24 mouse cellular contexts compared by ENCODE assay signal in genomic region chr7:80919647-80920008, GRCm38 (mm10). TPM values are rescaled to one million over a fixed set of nuclear protein-coding genes. Genes with fewer than 3 reads are reported as not detected.
DNase-seq lines count a peak whose midpoint lies in the region; ATAC-seq and TF ChIP-seq lines count a peak whose summit lies in the region.
"Had no signal": no experiment of that assay in that cellular context is flagged by ENCODE, and none has a peak within 500 bp of the region (broad histone marks: within the 10 kb centered on the region; RNA-seq: fewer than 3 reads in every experiment).

No protein-coding gene starts in this region.

- no peak overlapping the region for H3K27ac ChIP-seq in liver, embryonic 15.5 days (replicated peaks)
- no peak overlapping the region for H3K27ac ChIP-seq in liver, postnatal 0 days (ENCODE audit: low read depth)
- H3K27ac ChIP-seq in small intestine, adult 2 months (ENCODE audit: insufficient read depth, low read depth, low read length) = peak overlapping the region; percentile 47; the same call in 1 of the 2 replicates
- H3K27ac ChIP-seq in layer of hippocampus, adult 2 months = no peak overlapping the region
- H3K27ac ChIP-seq: embryonic facial prominence, embryonic 15.5 days; forebrain, embryonic 10.5 days; heart, embryonic 15.5 days; hindbrain, embryonic 13.5 days had no signal

- no peak for ATAC-seq in liver, embryonic 15.5 days (ENCODE audit: insufficient read depth)
- ATAC-seq in liver, postnatal 0 days = no peak
- ATAC-seq in activated CD4-positive, CD25-positive, alpha-beta regulatory T cell, adult 4 months = peak; percentile 31
- ATAC-seq: forebrain, embryonic 14.5 days had no signal

- TF ChIP-seq POLR2A in small intestine, adult 2 months (IDR thresholded peaks at IDR 0.05; ENCODE audit: low read depth, low read length) = no peak

- no peaks in the 10 kb centered on the region for H3K27me3 ChIP-seq in liver, embryonic 15.5 days
- no peaks in the 10 kb centered on the region for H3K27me3 ChIP-seq in liver, postnatal 0 days (ENCODE audit: insufficient read depth, low read length)
- H3K27me3 ChIP-seq in small intestine, adult 2 months (ENCODE audit: control insufficient read depth, insufficient read depth, low read length) = no peaks in the 10 kb centered on the region
- H3K27me3 ChIP-seq: embryonic facial prominence, embryonic 15.5 days; heart, embryonic 15.5 days; hindbrain, embryonic 13.5 days had no signal

- no peak for TF ChIP-seq CTCF in liver, postnatal 0 days (IDR thresholded peaks at IDR 0.05; ENCODE audit: low read depth)
- no peak for TF ChIP-seq CTCF in small intestine, adult 2 months (IDR thresholded peaks at IDR 0.05; ENCODE audit: extremely low read depth, insufficient read length, insufficient replicate concordance, low read depth, low read length)
- TF ChIP-seq CTCF in layer of hippocampus, adult 2 months (conservative IDR thresholded peaks at IDR 0.05) = no peak

- no peak overlapping the region for H3K4me3 ChIP-seq in liver, embryonic 15.5 days (replicated peaks)
- no peak overlapping the region for H3K4me3 ChIP-seq in liver, postnatal 0 days (ENCODE audit: low read depth, low read length)
- no peak overlapping the region for H3K4me3 ChIP-seq in small intestine, adult 2 months (ENCODE audit: low read depth, low read length)
- H3K4me3 ChIP-seq in layer of hippocampus, adult 2 months = no peak overlapping the region
- H3K4me3 ChIP-seq: embryonic facial prominence, embryonic 15.5 days; erythroblast, embryonic 14.5 days; forebrain, embryonic 10.5 days; heart, embryonic 15.5 days; hindbrain, embryonic 13.5 days had no signal

- DNase-seq in liver, postnatal 0 days = no peak
- no peak for DNase-seq in frontal cortex, adult 2 months (ENCODE audit: extremely low spot score in 1 of 2, low spot score in 1 of 2)
- DNase-seq in layer of hippocampus, adult 2 months (ENCODE audit: low spot score in 2 of 2) = no peak
- no peak for DNase-seq in left cerebral cortex, adult 18-20 months (ENCODE audit: low spot score in 2 of 2)
- DNase-seq: adrenal gland, postnatal 10 days; cerebellum, adult 11 months; cerebellum, adult 8-10 months; cerebellum, postnatal 14 days; embryo, embryonic 11 days; gastrocnemius, postnatal 10 days; heart, adult 18-20 months; heart, postnatal 14 days had no signal

- H3K9me3 ChIP-seq in liver, embryonic 15.5 days (replicated peaks) = no peaks in the 10 kb centered on the region
- H3K9me3 ChIP-seq in liver, postnatal 0 days (ENCODE audit: low read length) = no peaks in the 10 kb centered on the region
- H3K9me3 ChIP-seq: embryonic facial prominence, embryonic 15.5 days; forebrain, embryonic 10.5 days; heart, embryonic 15.5 days; hindbrain, embryonic 13.5 days had no signal

- peaks cover 16% of the 10 kb centered on the region for H3K4me1 ChIP-seq in liver, embryonic 15.5 days (replicated peaks)
- peaks cover 4% of the 10 kb centered on the region; the same call in 1 of the 2 replicates for H3K4me1 ChIP-seq in liver, postnatal 0 days (ENCODE audit: insufficient read depth)
- peaks cover 5% of the 10 kb centered on the region for H3K4me1 ChIP-seq in small intestine, adult 2 months (ENCODE audit: control insufficient read depth, insufficient read depth, insufficient read length, low read length)
- H3K4me1 ChIP-seq: embryonic facial prominence, embryonic 15.5 days; forebrain, embryonic 10.5 days; hindbrain, embryonic 13.5 days had no signal

- TF ChIP-seq EP300 in liver, postnatal 0 days (IDR thresholded peaks at IDR 0.05; ENCODE audit: low read depth) = no peak

- H3K9ac ChIP-seq in liver, embryonic 15.5 days = no peak overlapping the region
- H3K9ac ChIP-seq in liver, postnatal 0 days (replicated peaks) = no peak overlapping the region
- H3K9ac ChIP-seq: embryonic facial prominence, embryonic 15.5 days; heart, embryonic 15.5 days; hindbrain, embryonic 13.5 days had no signal

- H3K36me3 ChIP-seq in liver, embryonic 15.5 days (replicated peaks) = peaks cover 66% of the 10 kb centered on the region
- H3K36me3 ChIP-seq in liver, postnatal 0 days (replicated peaks; ENCODE audit: insufficient read depth, low read length) = peaks cover 44% of the 10 kb centered on the region
- peaks cover 40% of the 10 kb centered on the region for H3K36me3 ChIP-seq in small intestine, adult 2 months (ENCODE audit: control insufficient read depth, insufficient read depth, low read length)

- WGBS in liver, embryonic 15.5 days (ENCODE audit: insufficient replicate concordance) = 61% methylated on average over 5 of the region's 5 CpGs
- 81% methylated on average over 5 of the region's 5 CpGs for WGBS in liver, postnatal 0 days (ENCODE audit: insufficient replicate concordance)
- WGBS in small intestine, adult 2 months = 38% methylated on average over 5 of the region's 5 CpGs

- H3K4me2 ChIP-seq in liver, embryonic 15.5 days = 0 out of 2 replicates have a peak overlapping the region, but pooled peaks have one; percentile 1
- H3K4me2 ChIP-seq in liver, postnatal 0 days (ENCODE audit: low read depth, low read length) = no peak overlapping the region
- H3K4me2 ChIP-seq: embryonic facial prominence, embryonic 15.5 days; heart, embryonic 11.5 days; heart, embryonic 15.5 days; hindbrain, embryonic 13.5 days had no signal

RNA-seq across cellular contexts. Expression of gene Nmb, which starts 14.8 kb away (rescaled TPM):
- polyA plus RNA-seq in liver, embryonic 15.5 days (2015; fragmentation: Nextera tagmentation; extraction: Ambion mirVana) = 0.93 and 1.3 TPM in 2 replicates
- polyA plus RNA-seq in liver, postnatal 0 days (2015; fragmentation: Nextera tagmentation; extraction: Ambion mirVana) = 1.4 and 1.7 TPM in 2 replicates
- polyA plus RNA-seq in activated CD4-positive, CD25-positive, alpha-beta regulatory T cell, adult 4 months (2017; shearing (Covaris generic)) = 10 to 100 TPM; 58.7 to 67.5 TPM
- polyA plus RNA-seq in small intestine, adult 2 months (2012; rRNA removed) = 2.0 and 2.3 TPM in 2 replicates
- polyA plus RNA-seq in frontal cortex, adult 2 months (2012; rRNA removed) = 74.1 and 95.3 TPM in 2 replicates
- 10 to 100 TPM; 10.7 to 13.7 TPM for total RNA-seq in layer of hippocampus, adult 2 months (2021)
- 1 to 10 TPM; 5.3 to 6.0 TPM for total RNA-seq in left cerebral cortex, adult 18-20 months (2021)
- total RNA-seq: common myeloid progenitor, adult 5-6 weeks; hematopoietic stem cell, adult 5-6 weeks had no signal
- polyA plus RNA-seq: erythroblast, embryonic 14.5 days had no signal

RNA-seq across cellular contexts. Expression of gene Wdr73, which starts 18.6 kb away (rescaled TPM):
- 13.2 and 13.7 TPM in 2 replicates for polyA plus RNA-seq in liver, embryonic 15.5 days (2015; fragmentation: Nextera tagmentation; extraction: Ambion mirVana)
- 10.1 and 13.6 TPM in 2 replicates for polyA plus RNA-seq in liver, postnatal 0 days (2015; fragmentation: Nextera tagmentation; extraction: Ambion mirVana)
- 10 to 100 TPM; 22.5 to 27.1 TPM for polyA plus RNA-seq in activated CD4-positive, CD25-positive, alpha-beta regulatory T cell, adult 4 months (2017; shearing (Covaris generic))
- polyA plus RNA-seq in small intestine, adult 2 months (2012; rRNA removed) = 5.5 and 6.2 TPM in 2 replicates
- 28.0 and 28.9 TPM in 2 replicates for polyA plus RNA-seq in frontal cortex, adult 2 months (2012; rRNA removed)
- total RNA-seq in layer of hippocampus, adult 2 months (2021) = 10 to 100 TPM; 31.2 to 33.3 TPM
- 10 to 100 TPM; 27.5 to 29.9 TPM for total RNA-seq in left cerebral cortex, adult 18-20 months (2021)

RNA-seq across cellular contexts. Expression of gene Sec11a, which starts 28.0 kb away (rescaled TPM):
- polyA plus RNA-seq in liver, embryonic 15.5 days (2015; fragmentation: Nextera tagmentation; extraction: Ambion mirVana) = 96.7 and 103 TPM in 2 replicates
- polyA plus RNA-seq in liver, postnatal 0 days (2015; fragmentation: Nextera tagmentation; extraction: Ambion mirVana) = 82.0 and 89.4 TPM in 2 replicates
- 100 to 1,000 TPM; 243 to 262 TPM for polyA plus RNA-seq in activated CD4-positive, CD25-positive, alpha-beta regulatory T cell, adult 4 months (2017; shearing (Covaris generic))
- polyA plus RNA-seq in small intestine, adult 2 months (2012; rRNA removed) = 16.7 and 32.0 TPM in 2 replicates
- 59.8 and 60.6 TPM in 2 replicates for polyA plus RNA-seq in frontal cortex, adult 2 months (2012; rRNA removed)
- total RNA-seq in layer of hippocampus, adult 2 months (2021) = 10 to 100 TPM; 54.2 to 56.2 TPM
- 10 to 100 TPM; 46.4 to 51.0 TPM for total RNA-seq in left cerebral cortex, adult 18-20 months (2021)

RNA-seq across cellular contexts. Expression of gene Zscan2, which starts 58.9 kb away (rescaled TPM):
- polyA plus RNA-seq in liver, embryonic 15.5 days (2015; fragmentation: Nextera tagmentation; extraction: Ambion mirVana) = 0.26 and 0.45 TPM in 2 replicates
- polyA plus RNA-seq in liver, postnatal 0 days (2015; fragmentation: Nextera tagmentation; extraction: Ambion mirVana) = 0.43 and 0.47 TPM in 2 replicates
- 1 to 10 TPM; 3.0 to 3.3 TPM for polyA plus RNA-seq in activated CD4-positive, CD25-positive, alpha-beta regulatory T cell, adult 4 months (2017; shearing (Covaris generic))
- polyA plus RNA-seq in small intestine, adult 2 months (2012; rRNA removed) = 1.3 and 1.8 TPM in 2 replicates
- 12.0 and 13.6 TPM in 2 replicates for polyA plus RNA-seq in frontal cortex, adult 2 months (2012; rRNA removed)
- total RNA-seq in layer of hippocampus, adult 2 months (2021) = 10 to 100 TPM; 15.1 to 17.4 TPM
- 10 to 100 TPM; 15.9 to 17.0 TPM for total RNA-seq in left cerebral cortex, adult 18-20 months (2021)

Comparison
In these comparisons a context has a peak if more than half of its experiments do, and no peak if none do; other contexts are left out.
1. RNA of gene Nmb, which starts 14.8 kb away (polyA plus RNA-seq): 74.1 to 95.3 TPM in frontal cortex, adult 2 months and 58.7 to 67.5 TPM in activated CD4-positive, CD25-positive, alpha-beta regulatory T cell, adult 4 months; 2.0 to 2.3 TPM in small intestine, adult 2 months, 1.4 to 1.7 TPM in liver, postnatal 0 days and 0.93 to 1.3 TPM in liver, embryonic 15.5 days; every median in the first group is over 10 times any median in the second.